Mouse (Mus musculus) adipocyte (in vitro differentiated cells): Measurements from ENCODE around the gene C1qb.
A peak's percentile ranks its signal among the peaks of the same experiment; 100 is the strongest.

ENCODE experiments used
- DNase-seq: peaks from one replicate; pipeline ENCODE4 v3.0.0-alpha.2; 2016; ENCODE audit warnings: low spot score

Gene C1qb

DNA sequence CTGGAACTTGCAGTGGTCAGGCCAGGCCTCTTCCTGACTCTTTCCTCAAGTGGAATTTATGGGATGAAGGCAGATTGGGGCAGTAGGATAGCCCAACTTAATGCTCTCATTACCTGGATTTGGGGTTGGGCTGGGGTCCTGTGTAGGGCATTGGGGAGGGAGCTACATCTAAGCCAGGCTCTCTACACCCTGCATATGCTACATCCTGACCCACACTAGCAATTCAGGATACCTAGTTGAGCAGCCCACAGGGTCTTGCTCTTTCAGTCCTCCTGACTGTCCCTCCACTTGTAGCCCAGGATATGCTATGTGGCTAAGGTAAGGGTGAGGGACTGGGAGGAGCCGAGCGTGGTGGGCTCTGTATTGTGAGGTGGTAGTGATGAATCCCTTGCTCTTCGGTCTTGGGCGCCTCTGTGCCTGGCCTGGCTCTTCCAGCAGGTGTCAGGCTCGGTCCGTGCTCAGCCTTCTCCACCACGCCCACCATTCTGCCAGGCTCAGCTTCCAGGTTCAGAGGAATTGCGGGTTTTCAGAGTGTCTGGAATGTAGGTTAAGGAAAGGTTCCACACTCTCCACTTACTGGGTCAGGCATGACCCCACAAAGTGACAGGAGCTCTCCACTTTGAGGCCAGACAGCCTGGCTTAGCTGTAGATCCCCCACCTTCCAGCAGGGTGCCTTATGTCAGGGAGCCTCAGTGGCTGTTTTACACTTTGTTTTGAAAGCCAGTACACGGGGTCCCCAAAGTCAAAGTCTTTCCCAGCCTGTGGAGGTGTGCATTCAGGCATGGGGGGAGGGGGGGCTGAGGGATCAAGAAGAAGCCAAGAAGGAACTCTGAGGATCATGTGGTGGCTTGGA, 7.9 kb upstream of the C1qb start:
- DNase-seq, result peak; percentile 30

DNA sequence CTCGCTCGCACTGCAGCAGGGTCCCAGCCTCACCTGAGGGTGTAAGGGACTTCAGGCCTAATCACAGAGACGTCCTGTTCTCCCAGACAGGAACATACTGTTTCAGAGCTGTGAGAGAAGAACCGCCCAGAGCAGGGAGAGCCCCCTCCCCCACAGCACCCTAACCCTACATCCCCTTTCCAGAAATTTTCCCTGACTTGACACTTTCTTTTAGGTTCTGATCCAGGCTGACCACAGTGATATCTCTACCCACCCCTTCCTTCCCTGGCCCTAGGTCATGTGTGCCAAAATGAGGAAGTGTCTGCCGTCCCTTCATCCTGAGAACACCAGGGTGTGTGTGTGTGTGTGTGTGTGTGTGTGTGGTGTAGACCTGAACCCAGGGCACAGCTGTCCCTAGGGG, 6.8 kb upstream of the C1qb start, which contains the start of gene C1qc:
TSS of gene C1qc (minus strand) at position 255 of the 400 bp plus-strand sequence.
- no peak for DNase-seq

DNA sequence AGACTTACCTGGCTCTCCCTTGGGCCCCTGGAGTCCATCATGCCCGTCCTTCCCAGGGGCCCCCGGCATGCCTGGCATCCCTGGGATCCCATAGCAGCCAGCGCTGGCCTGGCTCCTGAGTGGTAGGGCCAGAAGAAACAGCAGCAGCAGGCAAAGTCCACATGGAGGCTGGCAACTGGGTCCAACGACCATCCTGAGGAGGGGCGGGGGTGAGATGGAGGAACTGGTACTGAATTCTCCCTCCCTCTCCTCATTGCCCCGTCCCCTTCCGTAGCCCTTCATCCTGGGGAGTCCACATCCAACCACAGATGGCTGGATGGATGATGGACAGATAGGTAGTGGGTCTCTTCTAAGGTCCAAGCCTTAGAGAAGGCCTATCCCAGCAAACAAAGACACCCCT, 6.4 kb upstream of the C1qb start:
- no peak for DNase-seq

DNA sequence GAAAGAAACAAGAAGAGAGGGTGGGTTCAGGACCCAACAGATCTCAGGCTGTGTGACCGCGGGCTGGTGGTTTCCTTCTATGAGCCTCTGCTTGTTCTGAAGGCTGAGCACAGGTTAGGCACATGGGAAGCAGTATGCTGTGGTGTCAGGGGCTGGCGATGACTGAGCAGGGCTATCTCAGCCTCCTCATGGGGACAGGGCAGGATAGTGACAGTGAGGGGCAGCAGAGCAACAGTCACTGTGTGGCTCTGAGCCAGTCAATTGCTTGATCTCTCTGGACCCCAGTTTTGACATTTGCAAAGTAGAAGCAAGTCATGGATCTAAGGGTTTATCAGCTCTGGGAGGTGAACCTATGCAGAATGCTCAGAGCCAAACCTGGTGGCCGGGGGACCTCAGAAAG, 5.1 kb upstream of the C1qb start:
- no peak for DNase-seq

DNA sequence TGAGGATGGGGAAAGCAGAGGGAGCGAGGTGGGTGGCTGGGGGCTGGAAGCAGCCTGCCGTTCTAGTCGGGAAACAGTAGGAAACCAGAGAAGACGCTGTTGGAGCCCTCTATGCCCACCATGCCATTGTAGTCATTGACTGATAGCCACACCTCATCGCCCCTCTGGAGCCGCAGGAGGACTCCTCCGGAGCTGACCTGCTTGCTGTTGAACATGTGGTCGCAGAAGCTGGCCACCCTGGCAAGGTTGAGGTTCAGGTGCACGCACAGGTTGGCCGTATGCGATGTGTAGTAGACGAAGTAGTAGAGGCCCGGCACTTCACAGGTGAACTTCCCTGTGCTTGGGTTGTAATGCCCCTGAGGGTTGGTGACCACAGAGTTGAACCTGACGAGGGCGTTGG, 4.0 kb upstream of the C1qb start:
- no peak for DNase-seq

DNA sequence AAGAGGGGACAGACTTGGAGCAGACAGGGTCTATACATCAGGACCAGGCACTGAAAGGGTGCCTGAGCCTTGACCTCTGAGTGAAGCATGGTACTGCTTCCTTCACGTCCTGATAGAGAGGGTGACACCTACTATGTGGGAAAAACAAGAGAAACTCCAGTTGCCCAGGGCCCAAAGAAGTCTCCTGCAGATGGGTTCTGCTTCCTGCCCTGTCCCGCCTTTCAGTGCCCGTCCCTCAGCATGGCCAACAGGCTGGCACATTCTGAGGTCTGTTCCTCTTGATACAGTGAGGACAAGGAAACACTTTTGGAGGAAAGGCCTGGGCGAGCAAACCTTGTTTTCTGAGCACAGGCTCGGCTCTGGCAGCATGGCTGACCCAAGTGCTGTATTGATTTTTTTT, 1.7 kb upstream of the C1qb start:
- no peak for DNase-seq

DNA sequence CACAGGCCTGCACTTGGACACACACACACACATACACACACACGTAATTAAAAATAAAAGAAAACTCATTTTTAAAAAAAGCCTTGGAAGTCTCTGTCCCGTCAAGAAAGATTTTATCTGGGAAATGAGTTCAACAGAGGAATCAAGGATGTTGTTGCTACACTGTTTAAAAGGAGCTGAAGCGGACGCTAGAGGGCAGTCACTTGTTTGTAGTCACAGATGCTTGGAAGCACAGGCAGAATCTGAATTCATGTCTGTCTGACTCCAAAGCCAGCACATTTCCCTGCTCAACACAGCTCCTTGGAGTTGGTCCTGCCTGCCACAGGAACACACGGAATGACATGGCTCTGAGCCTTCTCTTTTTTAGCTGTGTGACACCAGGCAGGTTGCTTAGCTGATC, 7.4 kb downstream of the C1qb start:
- peak; percentile 31 for DNase-seq

DNA sequence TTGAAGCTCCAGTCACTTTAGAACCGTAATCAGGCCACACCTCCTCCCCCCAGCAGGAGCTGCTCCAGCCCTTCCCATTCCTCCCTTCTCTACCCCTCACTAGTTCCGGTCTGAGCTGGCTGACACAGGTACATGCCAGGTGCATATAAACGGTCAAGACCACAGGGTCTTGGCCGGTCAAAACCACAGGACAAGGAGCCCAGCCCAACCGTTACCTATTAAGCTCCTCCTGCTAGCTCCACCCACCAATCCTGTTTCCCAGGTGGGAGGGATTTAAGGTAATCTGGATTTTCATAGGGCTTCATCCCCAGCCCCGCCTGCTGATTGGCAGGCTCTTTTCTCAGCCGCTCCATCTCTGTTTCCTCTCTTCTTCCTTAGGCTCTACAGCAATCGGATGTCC, 7.8 kb downstream of the C1qb start:
- no peak for DNase-seq

DNA sequence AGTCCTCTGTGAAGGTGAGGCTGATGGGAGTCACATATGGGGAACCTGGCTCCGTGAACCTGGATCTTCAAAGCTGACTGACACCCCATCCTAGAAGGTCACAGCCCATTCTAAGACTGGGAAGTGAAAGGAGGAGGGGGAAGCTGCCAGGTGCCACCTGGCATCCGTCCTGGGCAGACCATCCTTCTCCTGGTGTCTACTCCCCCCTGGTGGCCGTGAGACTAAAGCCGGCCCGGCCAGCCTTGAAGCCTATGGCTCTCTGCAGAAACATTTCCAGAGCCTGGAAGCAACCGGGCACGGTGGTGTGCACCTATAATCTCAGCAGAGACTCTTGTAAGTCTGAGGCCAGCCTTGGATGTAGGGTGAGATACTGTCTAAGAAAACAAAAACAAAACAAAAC, 9.0 kb downstream of the C1qb start:
- peak; percentile 43 for DNase-seq

DNA sequence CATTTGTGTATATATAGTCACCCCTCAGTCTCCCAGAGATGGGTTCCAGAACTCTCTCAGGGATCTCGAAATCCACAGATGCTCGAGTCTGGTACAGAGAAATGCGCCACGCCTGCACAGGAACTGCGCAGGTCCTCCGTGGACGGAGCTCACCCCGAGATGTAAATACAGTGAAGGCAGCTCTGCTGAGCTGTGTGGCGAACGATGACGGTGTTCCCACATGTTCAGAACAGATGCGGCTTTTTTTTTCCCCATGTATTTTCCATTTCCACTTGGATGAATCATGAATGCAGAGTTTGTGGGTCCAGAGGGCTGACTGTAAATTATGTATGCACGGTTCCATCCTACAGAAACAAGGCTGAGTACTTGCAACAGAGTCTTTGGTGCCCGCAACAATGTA, 11.0 kb downstream of the C1qb start:
- DNase-seq, result no peak

DNA sequence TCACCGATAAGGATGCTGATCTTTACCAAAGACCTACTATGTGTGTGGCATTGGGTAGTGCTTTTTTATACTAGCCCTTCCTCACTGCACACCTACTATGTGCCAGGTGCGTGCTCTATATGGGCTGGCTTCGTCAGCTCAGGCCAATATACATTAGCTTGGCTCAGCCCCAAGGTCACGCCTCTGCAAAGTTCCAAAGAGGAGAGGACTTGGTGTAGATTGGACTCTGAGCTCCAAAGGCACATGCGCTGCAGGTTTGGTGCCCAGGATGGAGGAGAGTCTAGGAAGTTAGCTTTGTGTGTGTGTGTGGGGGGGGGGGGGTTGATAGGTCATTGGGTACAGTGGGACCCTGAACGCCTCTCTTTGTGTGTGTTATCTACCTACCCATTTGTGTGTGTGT, 17.6 kb downstream of the C1qb start:
- DNase-seq, result no peak

DNA sequence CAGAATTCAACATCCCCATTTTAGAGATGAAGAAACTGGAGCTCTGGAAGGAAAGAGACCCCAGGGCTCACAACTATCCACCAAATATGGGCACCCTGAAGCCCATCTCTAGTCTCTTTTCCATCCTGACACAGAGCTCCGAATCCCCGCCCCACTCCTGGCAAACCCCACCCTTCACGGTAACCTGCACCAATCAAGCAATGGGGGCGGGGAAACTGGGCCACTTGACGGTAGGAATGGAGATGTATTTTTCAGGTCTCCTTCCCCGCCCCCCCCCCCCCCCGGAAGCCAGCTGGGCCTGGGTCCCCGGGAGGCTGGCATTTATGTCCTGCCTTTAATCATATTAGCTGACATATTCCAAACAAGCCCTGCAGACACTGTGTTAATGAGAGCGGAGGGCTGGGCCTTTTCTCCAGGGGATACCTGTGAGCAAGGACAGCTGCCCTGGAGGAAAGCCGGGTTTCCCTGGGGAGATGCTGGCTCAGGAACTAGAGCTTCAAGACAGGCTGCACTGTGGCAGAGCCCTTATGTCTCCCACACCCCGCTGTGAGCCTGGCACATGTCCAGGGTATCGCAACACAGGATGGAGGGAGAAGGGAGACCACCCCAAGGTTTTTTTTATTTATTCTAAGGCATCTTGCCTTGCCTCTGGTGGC, 18.2 kb downstream of the C1qb start:
- DNase-seq, result no peak

DNA sequence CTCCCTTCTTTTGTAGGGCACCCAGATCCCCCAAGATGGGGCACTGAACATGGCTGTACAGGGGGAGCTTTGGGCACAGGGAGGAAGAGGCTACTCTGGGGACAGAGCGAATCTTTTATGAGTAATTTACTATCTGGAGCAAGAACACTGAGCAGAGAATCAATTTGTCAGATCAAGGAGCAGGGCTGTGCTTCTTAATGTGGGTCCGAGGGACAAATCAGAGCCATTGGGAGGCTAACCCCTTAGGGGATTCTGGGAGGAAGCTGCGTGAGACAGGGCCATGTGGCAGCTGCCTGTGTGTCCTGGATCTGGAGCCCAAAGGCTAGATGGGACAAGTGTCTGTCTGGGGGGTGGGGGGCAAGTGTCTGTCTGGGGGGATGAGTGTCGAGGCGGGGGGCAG, 20.5 kb downstream of the C1qb start:
- DNase-seq, result no peak

DNA sequence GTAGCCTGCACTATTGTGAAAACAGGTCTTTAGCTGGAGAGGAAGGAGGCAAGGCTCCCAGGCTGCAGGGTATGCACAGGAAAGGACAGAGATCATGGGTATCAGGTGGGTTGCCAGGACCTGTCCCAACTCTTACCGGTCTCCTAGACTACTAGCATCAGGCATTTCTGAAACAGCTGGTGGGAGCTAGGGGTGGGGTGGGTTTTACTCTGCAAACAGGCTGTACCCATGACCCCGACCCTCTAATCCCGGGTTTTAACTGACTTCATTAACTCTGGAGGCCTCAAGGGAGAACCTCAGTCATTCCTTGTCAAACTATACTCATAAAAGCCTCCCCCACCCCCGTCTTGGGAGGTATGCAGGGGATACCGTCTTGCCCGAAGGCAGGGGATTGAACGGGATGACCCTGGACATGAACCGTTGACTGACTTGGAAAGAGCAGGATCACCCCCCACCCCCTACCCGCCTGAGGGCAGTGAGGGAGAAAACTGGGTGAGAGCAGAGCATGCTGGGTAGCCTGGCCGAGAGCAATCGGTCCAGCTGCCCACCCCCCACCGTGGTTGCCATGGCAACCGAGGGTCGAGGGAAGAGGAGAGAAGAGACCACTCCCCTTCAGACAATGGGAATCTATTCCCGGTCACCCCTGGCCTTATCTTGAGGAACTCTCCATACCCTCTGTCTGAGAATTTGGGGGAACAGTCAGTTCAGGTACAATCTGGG, 21.1 kb downstream of the C1qb start:
- DNase-seq, result no peak

DNA sequence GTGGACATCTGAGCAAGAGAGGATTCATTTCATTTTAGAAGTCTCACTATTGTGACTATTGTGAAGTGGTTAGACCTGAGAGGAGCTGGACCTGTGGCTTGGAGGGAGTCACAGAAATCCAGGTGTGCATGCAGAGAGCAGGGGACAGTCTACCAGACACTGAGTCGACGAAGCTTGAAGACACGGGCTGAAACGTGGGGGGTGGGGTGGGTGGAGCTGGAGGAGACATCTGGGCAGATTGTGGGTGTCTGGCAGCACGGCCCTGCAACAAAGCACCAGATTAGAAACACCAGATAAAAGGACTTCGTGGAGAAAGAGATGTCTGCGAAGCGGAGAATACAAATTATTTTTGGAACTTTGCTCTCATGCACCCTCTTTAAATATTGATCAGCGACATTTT, 22.5 kb downstream of the C1qb start:
- DNase-seq, result no peak

DNA sequence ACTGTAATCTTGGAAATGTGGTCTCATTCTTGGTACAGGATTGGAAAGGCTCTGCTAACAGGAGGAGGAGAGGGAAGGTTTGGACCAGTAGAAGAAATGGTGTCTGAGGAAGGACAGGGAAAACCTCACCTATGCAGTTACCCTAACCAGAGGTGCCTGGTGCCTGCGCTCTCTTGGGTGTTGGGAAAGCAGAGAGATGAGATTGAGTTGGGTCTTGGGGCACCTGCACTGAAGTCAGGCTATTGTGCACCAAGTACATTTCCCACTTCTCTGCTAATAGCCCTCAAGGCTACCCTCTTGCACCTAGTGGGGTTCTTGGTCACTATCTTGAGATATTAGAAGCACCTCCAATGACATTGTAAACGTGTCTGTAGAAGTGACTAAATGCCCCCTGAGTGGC, 23.6 kb downstream of the C1qb start:
- no peak for DNase-seq

DNA sequence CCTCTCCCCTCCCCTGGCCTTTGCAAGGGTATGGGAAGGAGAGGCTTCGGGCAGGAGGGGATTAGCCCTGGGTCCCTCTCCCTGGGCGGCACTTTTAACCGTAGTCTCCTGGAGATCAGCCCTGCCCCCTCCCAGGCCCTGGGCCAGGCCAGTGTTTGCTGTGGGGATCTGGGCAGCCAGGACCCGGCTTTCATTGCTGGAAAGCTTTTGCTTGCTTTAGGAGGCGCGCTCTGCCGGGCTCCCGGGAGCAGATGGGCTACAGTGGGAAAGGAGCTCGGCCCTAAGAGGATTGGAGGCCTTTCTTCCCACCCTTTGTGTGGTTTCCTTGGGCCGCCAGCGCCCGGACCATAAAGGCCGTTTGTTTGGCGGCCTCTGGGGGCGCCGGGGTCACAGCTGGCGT, 24.2 kb downstream of the C1qb start:
- no peak for DNase-seq

DNA sequence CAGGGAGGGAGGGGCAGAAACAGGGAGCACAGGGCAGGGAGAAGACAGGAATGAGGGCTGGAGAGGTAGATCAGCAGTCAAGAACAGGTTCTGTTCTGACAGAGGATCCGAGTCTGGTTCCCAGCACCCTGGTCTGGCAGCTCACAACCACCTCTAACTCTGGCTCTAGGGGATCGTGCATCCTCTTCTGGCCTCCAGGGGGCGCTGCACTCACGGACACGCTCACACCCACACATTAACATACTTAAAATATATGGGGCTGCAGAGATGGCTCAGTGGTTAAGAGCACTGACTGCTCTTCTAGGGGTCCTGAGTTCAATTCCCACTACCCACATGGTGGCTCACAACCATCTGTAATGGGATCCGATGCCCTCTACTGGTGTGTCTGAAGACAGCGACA, 26.0 kb downstream of the C1qb start:
- no peak for DNase-seq

DNA sequence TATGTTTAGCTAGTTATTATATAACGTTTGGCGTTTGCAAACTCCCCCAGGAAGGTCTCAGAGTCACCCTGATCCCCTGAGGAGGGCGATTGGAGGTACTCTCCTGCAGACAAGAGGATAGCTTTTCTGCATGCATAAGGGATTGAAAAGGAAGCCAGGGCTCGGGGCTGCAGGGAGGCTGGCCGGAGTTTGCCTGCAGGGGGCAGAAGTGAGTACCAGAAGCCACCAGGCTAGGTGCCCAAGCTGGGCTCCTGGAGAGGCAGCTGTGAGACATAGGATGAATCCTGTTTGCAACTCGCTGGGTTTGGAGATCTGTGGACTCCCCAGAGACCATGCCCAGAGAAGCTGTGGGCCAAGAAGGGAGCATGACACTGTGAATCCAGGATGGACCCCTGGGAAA, 30.9 kb downstream of the C1qb start:
- no peak for DNase-seq

DNA sequence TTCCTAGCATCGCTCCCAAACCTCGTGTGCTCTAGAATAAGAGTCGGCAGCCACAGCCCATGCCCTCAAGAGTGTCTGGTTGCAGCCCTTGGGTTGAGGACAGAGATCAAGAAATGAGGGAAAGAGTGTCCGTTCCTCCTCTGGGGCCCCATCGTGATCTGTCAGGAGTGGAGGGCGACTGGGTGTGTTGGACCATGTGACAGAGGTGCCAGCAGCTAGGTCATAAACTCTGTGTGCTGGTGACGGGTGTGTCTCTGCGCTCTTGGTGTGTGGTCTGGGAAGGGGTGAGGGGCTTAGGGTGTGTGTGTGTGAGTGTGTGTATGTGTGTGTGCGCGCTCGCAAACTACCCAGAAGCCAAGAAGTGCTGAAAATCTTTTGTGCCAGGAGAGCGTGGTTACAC, 33.0 kb downstream of the C1qb start:
- DNase-seq, result no peak

DNA sequence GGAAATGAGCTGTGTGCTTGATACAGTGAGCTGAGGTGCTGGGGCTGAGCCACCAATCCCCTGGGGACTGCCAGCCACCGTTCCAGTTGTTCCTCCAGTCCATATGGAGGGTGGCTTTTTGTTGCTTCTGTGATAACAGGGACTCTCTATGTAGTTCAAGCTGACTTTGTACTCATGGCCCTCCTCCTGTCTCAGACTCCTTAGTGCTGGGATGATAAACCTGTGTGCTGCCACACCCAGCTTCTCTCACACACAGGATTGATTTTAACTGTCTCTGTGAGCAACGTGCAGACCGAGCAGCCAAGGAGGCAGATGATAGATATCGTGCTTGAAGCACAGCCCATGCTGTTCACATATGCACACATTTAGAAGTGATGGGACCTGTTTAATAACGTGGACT, 33.9 kb downstream of the C1qb start:
- DNase-seq, result no peak

DNA sequence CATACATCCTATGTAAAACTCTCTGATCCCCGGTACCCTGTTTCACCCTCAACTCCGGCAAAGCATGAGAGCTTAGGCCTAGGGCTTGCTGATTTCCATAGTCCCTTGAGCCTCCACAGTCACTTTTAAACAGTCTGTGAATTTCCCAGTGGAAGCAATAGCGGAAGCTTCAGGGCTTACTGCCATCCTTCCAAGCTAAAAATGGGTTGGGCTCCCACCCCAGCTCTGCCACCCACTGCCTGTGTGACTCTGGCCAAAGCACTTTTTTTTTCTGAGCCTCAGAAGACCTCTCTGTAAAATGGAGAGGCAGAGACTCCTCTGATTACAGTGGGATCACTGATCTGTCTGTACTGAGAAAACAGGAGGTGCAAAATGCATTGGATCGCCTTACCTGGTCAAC, 37.4 kb downstream of the C1qb start:
- DNase-seq, result no peak

DNA sequence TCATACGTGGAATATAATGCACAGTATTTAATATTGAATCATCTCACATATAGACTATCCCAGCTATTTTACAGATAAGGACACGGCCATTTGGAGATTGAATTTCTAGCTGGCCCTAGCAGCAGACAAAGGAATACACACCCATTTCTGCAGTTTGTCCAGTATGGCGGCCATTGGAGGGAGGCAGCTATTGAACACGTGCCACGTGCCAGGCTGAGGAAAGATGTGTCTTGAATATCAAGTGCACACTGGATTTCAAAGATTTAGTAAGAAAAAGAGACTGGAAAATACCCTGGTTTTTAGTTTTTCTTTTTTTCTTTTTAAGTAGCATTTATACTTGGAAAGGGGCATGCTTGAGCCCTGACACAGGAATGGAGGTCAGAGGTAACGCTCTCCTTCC, 38.8 kb downstream of the C1qb start:
- no peak for DNase-seq
